Mouse (Mus musculus) left cerebral cortex, postnatal 4 days (tissue): Measurements from ENCODE around the gene Ccdc138. TPM values are rescaled to one million over a fixed set of nuclear protein-coding genes. Genes with fewer than 3 reads are reported as not detected.
"Not testable (repeated sequence)": the region's sequence is repeated elsewhere in the genome, so short reads cannot be mapped to it uniquely, and the experiment has no call there.

Experiments
- DNase-seq: peaks from one replicate; pipeline ENCODE4 v3.0.0-alpha.2; 2022
- intact Hi-C: fragments of 180-260 bp; cut with DNase I; formaldehyde crosslinking; loops from one replicate; pipeline ENCODE4 v1.15.1; 2025
- total RNA-seq, 2 experiments: library from RNA; stranded (reverse); gene quantifications; 2 replicates each; pipeline ENCODE4 v1.2.3; 2021

Gene Ccdc138
- 1 to 10 TPM; 7.5 to 8.0 TPM for total RNA-seq

- peak; percentile 91 for DNase-seq
- intact Hi-C loops = no loop called here
Measured at GRCm38 (mm10) chr10:58497320-58498284, at the start of gene Ccdc138. TSS of gene Ccdc138 (plus strand) at chr10:58497948.

GRCm38 (mm10) chr10:58451575-58451974, 46.2 kb upstream of the Ccdc138 start:
- DNase-seq = no peak
- intact Hi-C loops = no loop called here

- no peak for DNase-seq
- intact Hi-C loops = no loop called here
Measured at GRCm38 (mm10) chr10:58452185-58452584, 45.6 kb upstream of the Ccdc138 start.

GRCm38 (mm10) chr10:58459896-58460295, 37.9 kb upstream of the Ccdc138 start:
- intact Hi-C loops = loop anchor here (10.0 kb wide), 2 partner anchors 165 to 945 kb away; no protein-coding TSS in a partner anchor
- no peak for DNase-seq

GRCm38 (mm10) chr10:58477086-58477755, 20.5 kb upstream of the Ccdc138 start:
- no peak for DNase-seq
- intact Hi-C loops = no loop called here

- DNase-seq = no peak
- intact Hi-C loops = no loop called here
Measured at GRCm38 (mm10) chr10:58478071-58478578, 19.6 kb upstream of the Ccdc138 start.

GRCm38 (mm10) chr10:58479954-58480490, 17.7 kb upstream of the Ccdc138 start:
- intact Hi-C loops = loop anchor here (10.0 kb wide), 2 partner anchors 65 to 955 kb away; no protein-coding TSS in a partner anchor

GRCm38 (mm10) chr10:58491031-58491430, 6.7 kb upstream of the Ccdc138 start:
- no peak for DNase-seq
- intact Hi-C loops = no loop called here

More at GRCm38 (mm10) chr10:58479954-58480490, 17.7 kb upstream of the Ccdc138 start:
- no peak for DNase-seq

- intact Hi-C loops = no loop called here
- no peak for DNase-seq
Measured at GRCm38 (mm10) chr10:58495637-58496036, 2.1 kb upstream of the Ccdc138 start.

GRCm38 (mm10) chr10:58496732-58497131, 1.0 kb upstream of the Ccdc138 start:
- intact Hi-C loops = no loop called here

GRCm38 (mm10) chr10:58498516-58498915, 768 bp downstream of the Ccdc138 start:
- intact Hi-C loops = no loop called here
- DNase-seq = no peak

More at GRCm38 (mm10) chr10:58496732-58497131, 1.0 kb upstream of the Ccdc138 start:
- no peak for DNase-seq

- intact Hi-C loops = no loop called here
- DNase-seq = no peak
Measured at GRCm38 (mm10) chr10:58529358-58529757, 31.6 kb downstream of the Ccdc138 start.

- intact Hi-C loops = no loop called here
- DNase-seq = no peak
Measured at GRCm38 (mm10) chr10:58530896-58531790, 33.4 kb downstream of the Ccdc138 start.

- intact Hi-C loops = no loop called here
- DNase-seq = no peak
Measured at GRCm38 (mm10) chr10:58532177-58532576, 34.4 kb downstream of the Ccdc138 start.

GRCm38 (mm10) chr10:58536276-58536675, 38.5 kb downstream of the Ccdc138 start:
- DNase-seq, intact Hi-C loops: not testable (repeated sequence)

GRCm38 (mm10) chr10:58540613-58541012, 42.9 kb downstream of the Ccdc138 start:
- intact Hi-C loops = no loop called here
- DNase-seq = peak; percentile 6

- intact Hi-C loops = no loop called here
- DNase-seq = no peak
Measured at GRCm38 (mm10) chr10:58548739-58549138, 51.0 kb downstream of the Ccdc138 start.

- intact Hi-C loops = no loop called here
- no peak for DNase-seq
Measured at GRCm38 (mm10) chr10:58554693-58555387, 57.1 kb downstream of the Ccdc138 start.

- intact Hi-C loops = no loop called here
Measured at GRCm38 (mm10) chr10:58559098-58559497, 61.4 kb downstream of the Ccdc138 start.

More at GRCm38 (mm10) chr10:58559098-58559497, 61.4 kb downstream of the Ccdc138 start:
- DNase-seq = peak; percentile 47
